In the genomic region with DNA sequence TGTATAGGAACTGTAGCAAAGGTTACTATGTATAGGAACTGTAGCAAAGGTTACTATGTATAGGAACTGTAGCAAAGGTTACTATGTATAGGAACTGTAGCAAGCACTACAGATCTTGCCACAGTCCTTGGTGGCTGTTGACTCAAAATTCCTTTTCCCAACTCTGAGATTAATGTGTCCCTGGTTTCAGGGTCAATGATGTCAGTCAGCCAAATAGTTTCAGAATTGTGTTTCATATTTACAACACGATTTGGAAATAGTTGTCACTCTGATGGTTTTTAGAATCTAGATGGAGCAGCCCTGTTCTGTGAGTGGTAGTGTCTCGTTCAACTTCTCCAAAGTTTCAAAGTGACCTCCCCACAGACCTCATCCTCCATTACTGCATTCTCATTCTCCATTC, we compare ENCODE assay signal across 26 mouse cellular contexts.
"Had no signal": no experiment of that assay in that cellular context is flagged by ENCODE, and none has a peak within 500 bp of the region (broad histone marks: within the 10 kb centered on the region; RNA-seq: fewer than 3 reads in every experiment).

No protein-coding gene starts in this region.

- H3K36me3 ChIP-seq: embryonic facial prominence, embryonic 10.5 days; embryonic facial prominence, embryonic 12.5 days; embryonic facial prominence, embryonic 13.5 days; embryonic facial prominence, embryonic 15.5 days; forebrain, embryonic 10.5 days; forebrain, embryonic 12.5 days; forebrain, embryonic 15.5 days; heart, embryonic 10.5 days had no signal

- H3K4me1 ChIP-seq: embryonic facial prominence, embryonic 10.5 days; embryonic facial prominence, embryonic 15.5 days; forebrain, embryonic 10.5 days had no signal

- H3K27me3 ChIP-seq: embryonic facial prominence, embryonic 13.5 days; embryonic facial prominence, embryonic 15.5 days; forebrain, embryonic 12.5 days; forebrain, embryonic 13.5 days; forebrain, embryonic 15.5 days had no signal

- H3K9me3 ChIP-seq: embryonic facial prominence, embryonic 10.5 days; embryonic facial prominence, embryonic 12.5 days; embryonic facial prominence, embryonic 13.5 days; embryonic facial prominence, embryonic 15.5 days; forebrain, embryonic 10.5 days; forebrain, embryonic 12.5 days; forebrain, embryonic 13.5 days; forebrain, embryonic 15.5 days; heart, embryonic 10.5 days had no signal

- H3K4me3 ChIP-seq: embryonic facial prominence, embryonic 10.5 days; embryonic facial prominence, embryonic 12.5 days; embryonic facial prominence, embryonic 13.5 days; embryonic facial prominence, embryonic 15.5 days; erythroblast, embryonic 14.5 days; forebrain, embryonic 10.5 days; forebrain, embryonic 12.5 days; forebrain, embryonic 13.5 days; forebrain, embryonic 15.5 days; gastrocnemius, adult 2 months; heart, adult 2 months; heart, embryonic 10.5 days had no signal

- H3K4me2 ChIP-seq: embryonic facial prominence, embryonic 12.5 days; embryonic facial prominence, embryonic 13.5 days; embryonic facial prominence, embryonic 15.5 days; forebrain, embryonic 12.5 days; forebrain, embryonic 13.5 days; forebrain, embryonic 15.5 days; heart, embryonic 11.5 days had no signal

- DNase-seq: cerebellum, postnatal 10 days; cerebellum, postnatal 14 days; cerebellum, postnatal 25 days; cerebellum, postnatal 36 days; embryo, embryonic 11 days; forebrain, postnatal 0 days; gastrocnemius, adult 2 months; gastrocnemius, postnatal 10 days; gastrocnemius, postnatal 14 days; gastrocnemius, postnatal 25 days; gastrocnemius, postnatal 36 days; heart, adult 11 months; heart, adult 18-20 months; heart, adult 2 months had no signal

- H3K27ac ChIP-seq: embryonic facial prominence, embryonic 10.5 days; embryonic facial prominence, embryonic 12.5 days; embryonic facial prominence, embryonic 13.5 days; embryonic facial prominence, embryonic 15.5 days; forebrain, embryonic 10.5 days; forebrain, embryonic 12.5 days; forebrain, embryonic 13.5 days; forebrain, embryonic 15.5 days; gastrocnemius, adult 2 months; heart, adult 2 months; heart, embryonic 10.5 days had no signal

- ATAC-seq: forebrain, embryonic 13.5 days; forebrain, embryonic 14.5 days; forebrain, embryonic 15.5 days; forebrain, postnatal 0 days had no signal

- H3K9ac ChIP-seq: embryonic facial prominence, embryonic 12.5 days; embryonic facial prominence, embryonic 13.5 days; embryonic facial prominence, embryonic 15.5 days; forebrain, embryonic 12.5 days; forebrain, embryonic 13.5 days; forebrain, embryonic 15.5 days; forebrain, postnatal 0 days had no signal
